Mouse (Mus musculus) left cerebral cortex, postnatal 14 days (tissue): ENCODE measurements around the gene Egfl8. TPM values are rescaled to one million over a fixed set of nuclear protein-coding genes. Genes with fewer than 3 reads are reported as not detected.
A peak's percentile ranks its signal among the peaks of the same experiment; 100 is the strongest.

Source experiments
- DNase-seq, 2 experiments: peaks; one replicate each; pipeline ENCODE4 v3.0.0; 2021 to 2022; ENCODE audit warnings: low spot score in 2 of 2, mixed read lengths in 1 of 2
- intact Hi-C: fragments of 180-260 bp; cut with DNase I; formaldehyde crosslinking; loops from one replicate; pipeline ENCODE4 v1.15.1; 2025
- total RNA-seq, 2 experiments: library from RNA; stranded (reverse); gene quantifications; 2 replicates each; pipeline ENCODE4 v1.2.3; 2021

The Egfl8 gene
- total RNA-seq, 2 experiments from 2014 or later, result 3.5 to 4.1 TPM

- DNase-seq, result no peak
- intact Hi-C loops, result loop anchor here (5.0 kb wide), 1 partner anchor 467 kb away; the partner anchor contains the start of gene Brd2
These were observed 26.1 kb downstream of the Egfl8 start, which contains the start of gene Gpsm3 for GRCm38 (mm10) chr17:34589681-34590101. Gene Gpsm3 (plus strand): TSS chr17:34589806.

GRCm38 (mm10) chr17:34589206-34589605 is 26.6 kb downstream of the Egfl8 start:
- DNase-seq, result no peak
- intact Hi-C loops, result no loop called here

- intact Hi-C loops, result no loop called here
- DNase-seq, result no peak
These were observed 27.0 kb downstream of the Egfl8 start for GRCm38 (mm10) chr17:34588767-34589166.

GRCm38 (mm10) chr17:34587814-34588213 is 28.0 kb downstream of the Egfl8 start:
- intact Hi-C loops, result no loop called here
- no peak for DNase-seq

- DNase-seq, result peak; percentile 98 to 99
- intact Hi-C loops, result no loop called here
These were observed 28.4 kb downstream of the Egfl8 start for GRCm38 (mm10) chr17:34587423-34587811.

GRCm38 (mm10) chr17:34586796-34587422 is 28.9 kb downstream of the Egfl8 start:
- intact Hi-C loops, result no loop called here
- peak; percentile 88 to 92 for DNase-seq

- DNase-seq, result no peak
- intact Hi-C loops, result no loop called here
These were observed 29.6 kb downstream of the Egfl8 start for GRCm38 (mm10) chr17:34585877-34586771.

- intact Hi-C loops, result no loop called here
- peak in 1 of 2 experiments; percentile 62 for DNase-seq
These were observed 30.6 kb downstream of the Egfl8 start for GRCm38 (mm10) chr17:34585121-34585520.

- no peak for DNase-seq
- intact Hi-C loops, result no loop called here
These were observed 32.0 kb downstream of the Egfl8 start for GRCm38 (mm10) chr17:34583819-34584218.

- no peak for DNase-seq
- intact Hi-C loops, result no loop called here
These were observed 32.4 kb downstream of the Egfl8 start for GRCm38 (mm10) chr17:34583397-34583796.

- intact Hi-C loops, result no loop called here
- DNase-seq, result no peak
These were observed 33.2 kb downstream of the Egfl8 start for GRCm38 (mm10) chr17:34582528-34582927.

GRCm38 (mm10) chr17:34578070-34578469 is 37.7 kb downstream of the Egfl8 start:
- no peak for DNase-seq
- intact Hi-C loops, result no loop called here

GRCm38 (mm10) chr17:34576577-34576976 is 39.2 kb downstream of the Egfl8 start:
- intact Hi-C loops, result no loop called here
- DNase-seq, result no peak

GRCm38 (mm10) chr17:34572361-34572760 is 43.4 kb downstream of the Egfl8 start:
- intact Hi-C loops, result no loop called here
- DNase-seq, result no peak

- intact Hi-C loops, result no loop called here
- DNase-seq, result no peak
These were observed 43.9 kb downstream of the Egfl8 start for GRCm38 (mm10) chr17:34571875-34572274.

- DNase-seq, result no peak
- intact Hi-C loops, result no loop called here
These were observed 45.9 kb downstream of the Egfl8 start for GRCm38 (mm10) chr17:34569919-34570318.

GRCm38 (mm10) chr17:34568421-34568820 is 47.4 kb downstream of the Egfl8 start:
- intact Hi-C loops, result no loop called here
- DNase-seq, result no peak

GRCm38 (mm10) chr17:34567311-34567710 is 48.5 kb downstream of the Egfl8 start:
- intact Hi-C loops, result no loop called here
- no peak for DNase-seq

GRCm38 (mm10) chr17:34564796-34565195 is 51.0 kb downstream of the Egfl8 start:
- intact Hi-C loops, result no loop called here
- DNase-seq, result no peak

GRCm38 (mm10) chr17:34564003-34564421 is 51.8 kb downstream of the Egfl8 start, which contains the start of gene Notch4:
Gene Notch4 (plus strand): TSS chr17:34564268.
- DNase-seq, result no peak
- intact Hi-C loops, result no loop called here

GRCm38 (mm10) chr17:34563354-34563753 is 52.4 kb downstream of the Egfl8 start:
- intact Hi-C loops, result no loop called here
- DNase-seq, result no peak
